Mouse (Mus musculus): ENCODE measurements around the gene Gm11492. TPM values are rescaled to one million over a fixed set of nuclear protein-coding genes. Genes with fewer than 3 reads are reported as not detected.

The Gm11492 gene
- not detected in 2 replicates for polyA plus RNA-seq (2015; fragmentation: Nextera tagmentation; extraction: Ambion mirVana)

DNA sequence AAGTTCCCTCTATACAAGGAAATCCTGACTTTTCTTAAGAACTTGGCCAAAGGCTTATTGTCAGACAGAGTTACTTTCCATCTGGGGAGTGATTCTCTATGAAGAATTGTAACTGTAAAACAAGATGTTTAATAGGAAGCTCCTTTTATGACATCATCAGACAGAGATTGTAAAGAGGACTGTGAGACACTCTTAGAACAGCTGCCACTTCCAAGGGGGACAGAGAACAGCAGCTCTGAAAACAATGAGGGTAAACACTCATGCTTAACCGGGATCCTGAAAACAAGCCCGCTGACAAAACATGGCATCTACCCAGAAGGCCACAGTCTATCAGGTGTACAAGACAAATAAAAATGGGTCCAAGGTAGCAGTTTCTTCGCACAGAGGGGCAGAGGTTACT, at the start of gene Gm11492:
Gene Gm11492 (plus strand): TSS at position 153 of the 400 bp plus-strand sequence.
- no peaks in the 10 kb centered on the region for H3K4me1 ChIP-seq (ENCODE audit: insufficient read depth)
- 56% methylated on average over 3 of the region's 3 CpGs for WGBS (ENCODE audit: insufficient replicate concordance)
- H3K9ac ChIP-seq (replicated peaks) = no peak within 1 kb of the TSS
- no peak for ATAC-seq
- H3K4me2 ChIP-seq (ENCODE audit: low read depth, low read length) = no peak within 1 kb of the TSS
- no peaks in the 10 kb centered on the region for H3K36me3 ChIP-seq (replicated peaks; ENCODE audit: insufficient read depth, low read length)
- no peak within 1 kb of the TSS for H3K27ac ChIP-seq (ENCODE audit: low read depth)
- no peak for DNase-seq
- H3K9me3 ChIP-seq (ENCODE audit: low read length) = no peaks in the 10 kb centered on the region
- no peaks in the 10 kb centered on the region for H3K27me3 ChIP-seq (ENCODE audit: insufficient read depth, low read length)
- no peak within 1 kb of the TSS for H3K4me3 ChIP-seq (ENCODE audit: low read depth, low read length)
- TF ChIP-seq EP300 (IDR thresholded peaks at IDR 0.05; ENCODE audit: low read depth) (no peak), CTCF (IDR thresholded peaks at IDR 0.05; ENCODE audit: low read depth) (no peak)

DNA sequence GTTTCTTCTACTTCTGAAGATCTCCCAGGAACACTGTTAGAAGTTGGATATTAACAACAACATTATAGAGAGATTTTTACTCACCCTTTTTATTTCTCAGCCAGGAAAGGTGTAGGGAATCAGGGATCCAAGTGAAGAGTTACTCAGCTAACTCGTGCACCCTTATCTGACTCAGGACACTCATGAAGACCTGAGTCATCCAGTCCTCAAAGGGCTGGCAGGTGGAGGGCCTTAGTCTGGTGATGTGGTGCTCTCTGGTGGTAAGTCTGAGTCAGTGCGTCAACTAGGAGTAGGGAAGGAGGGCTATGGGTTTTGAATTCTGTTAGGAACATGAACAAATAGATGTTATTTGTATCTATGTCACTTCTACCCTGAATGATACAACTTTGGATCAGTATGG, 47.2 kb upstream of the Gm11492 start:
- no peak overlapping the region for H3K9ac ChIP-seq (replicated peaks)
- TF ChIP-seq EP300 (IDR thresholded peaks at IDR 0.05; ENCODE audit: low read depth) (no peak), CTCF (IDR thresholded peaks at IDR 0.05; ENCODE audit: low read depth) (peak; percentile 85)
- H3K4me3 ChIP-seq (ENCODE audit: low read depth, low read length) = no peak overlapping the region
- no peak overlapping the region for H3K27ac ChIP-seq (ENCODE audit: low read depth)
- DNase-seq = peak; percentile 41
- H3K9me3 ChIP-seq (ENCODE audit: low read length) = no peaks in the 10 kb centered on the region
- H3K36me3 ChIP-seq (replicated peaks; ENCODE audit: insufficient read depth, low read length) = no peaks in the 10 kb centered on the region
- H3K4me1 ChIP-seq (ENCODE audit: insufficient read depth) = no peaks in the 10 kb centered on the region
- H3K4me2 ChIP-seq (ENCODE audit: low read depth, low read length) = no peak overlapping the region
- H3K27me3 ChIP-seq (ENCODE audit: insufficient read depth, low read length) = no peaks in the 10 kb centered on the region
- WGBS (ENCODE audit: insufficient replicate concordance) = 1% methylated on average over 2 of the region's 2 CpGs
- peak; percentile 71 for ATAC-seq

DNA sequence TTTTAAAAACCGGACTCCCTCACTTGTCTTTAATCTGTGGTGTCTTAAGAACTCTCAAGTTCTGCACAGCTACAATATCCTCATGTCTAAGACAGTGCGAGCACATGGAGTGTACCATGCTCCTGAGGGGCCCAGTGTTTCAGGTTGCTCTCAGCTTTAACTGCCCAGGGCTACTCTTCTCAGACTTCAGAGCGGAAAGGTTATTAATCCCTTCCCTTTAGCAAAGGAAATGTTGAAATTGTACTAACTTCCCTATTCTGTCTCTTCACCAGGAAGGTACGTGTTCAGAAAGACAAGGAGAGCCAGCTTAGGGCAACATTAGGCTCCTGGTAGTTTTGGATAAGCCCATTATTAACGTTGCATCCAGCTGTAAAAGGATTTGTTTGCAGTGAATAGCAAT, 43.0 kb upstream of the Gm11492 start:
- TF ChIP-seq EP300 (IDR thresholded peaks at IDR 0.05; ENCODE audit: low read depth) = no peak
- no peak for TF ChIP-seq CTCF (IDR thresholded peaks at IDR 0.05; ENCODE audit: low read depth)
- H3K36me3 ChIP-seq (replicated peaks; ENCODE audit: insufficient read depth, low read length) = no peaks in the 10 kb centered on the region
- H3K9me3 ChIP-seq (ENCODE audit: low read length) = no peaks in the 10 kb centered on the region
- no peak overlapping the region for H3K4me2 ChIP-seq (ENCODE audit: low read depth, low read length)
- no peak for ATAC-seq
- no peaks in the 10 kb centered on the region for H3K4me1 ChIP-seq (ENCODE audit: insufficient read depth)
- DNase-seq = no peak
- H3K9ac ChIP-seq (replicated peaks) = no peak overlapping the region
- 51% methylated on average over 5 of the region's 5 CpGs for WGBS (ENCODE audit: insufficient replicate concordance)
- no peak overlapping the region for H3K4me3 ChIP-seq (ENCODE audit: low read depth, low read length)
- H3K27me3 ChIP-seq (ENCODE audit: insufficient read depth, low read length) = no peaks in the 10 kb centered on the region
- H3K27ac ChIP-seq (ENCODE audit: low read depth) = no peak overlapping the region

DNA sequence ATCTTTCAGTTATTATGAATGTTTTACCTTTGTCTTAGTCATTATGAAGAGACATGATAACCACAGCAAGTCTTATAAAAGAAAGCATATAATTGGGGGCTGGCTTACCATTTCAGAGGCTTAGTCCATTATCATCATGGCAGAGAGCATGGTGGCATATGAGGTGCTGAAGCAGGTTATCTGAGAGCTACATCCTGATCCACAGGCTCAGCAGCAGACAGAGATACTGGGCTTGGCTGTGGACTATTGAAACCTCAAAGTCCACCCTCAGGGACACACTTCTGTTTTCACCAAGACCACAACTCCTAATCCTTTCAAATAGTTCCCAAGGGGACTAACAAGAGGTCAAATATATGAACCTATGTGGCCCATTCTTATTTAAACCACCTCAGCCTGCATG, 42.5 kb upstream of the Gm11492 start:
- Histone ChIP-seq H3K9me3 (ENCODE audit: low read length) (no peaks in the 10 kb centered on the region), H3K4me2 (ENCODE audit: low read depth, low read length) (no peak overlapping the region), H3K4me1 (ENCODE audit: insufficient read depth) (no peaks in the 10 kb centered on the region), H3K27ac (ENCODE audit: low read depth) (no peak overlapping the region), H3K36me3 (replicated peaks; ENCODE audit: insufficient read depth, low read length) (no peaks in the 10 kb centered on the region), H3K4me3 (ENCODE audit: low read depth, low read length) (no peak overlapping the region), H3K27me3 (ENCODE audit: insufficient read depth, low read length) (no peaks in the 10 kb centered on the region), H3K9ac (replicated peaks) (no peak overlapping the region)
- no peak for ATAC-seq
- no peak for DNase-seq
- TF ChIP-seq EP300 (IDR thresholded peaks at IDR 0.05; ENCODE audit: low read depth) (no peak), CTCF (IDR thresholded peaks at IDR 0.05; ENCODE audit: low read depth) (no peak)

DNA sequence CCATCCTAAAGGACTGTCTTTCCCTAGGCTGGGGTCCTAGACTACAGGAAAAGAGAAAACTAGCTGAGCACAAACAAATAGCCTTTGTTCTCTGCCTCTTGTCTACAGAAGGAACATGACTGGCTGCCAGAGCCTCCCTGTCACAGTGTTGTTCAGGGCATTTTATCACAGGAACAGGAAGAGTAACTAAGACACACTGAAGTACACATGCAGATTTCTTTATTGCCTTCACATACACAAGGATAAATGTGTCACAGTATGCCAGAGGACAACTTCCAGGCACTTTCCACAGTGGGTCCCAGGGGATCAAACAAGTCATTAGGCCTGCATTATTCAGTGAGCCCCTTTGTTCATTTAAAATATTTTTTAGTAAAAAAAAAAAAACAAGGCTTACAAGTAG, 41.7 kb upstream of the Gm11492 start:
- Histone ChIP-seq H3K4me3 (ENCODE audit: low read depth, low read length) (no peak overlapping the region), H3K4me2 (ENCODE audit: low read depth, low read length) (no peak overlapping the region), H3K36me3 (replicated peaks; ENCODE audit: insufficient read depth, low read length) (no peaks in the 10 kb centered on the region), H3K4me1 (ENCODE audit: insufficient read depth) (no peaks in the 10 kb centered on the region), H3K9me3 (ENCODE audit: low read length) (no peaks in the 10 kb centered on the region), H3K9ac (replicated peaks) (no peak overlapping the region), H3K27ac (ENCODE audit: low read depth) (no peak overlapping the region), H3K27me3 (ENCODE audit: insufficient read depth, low read length) (no peaks in the 10 kb centered on the region)
- no peak for ATAC-seq
- DNase-seq = no peak
- TF ChIP-seq CTCF (IDR thresholded peaks at IDR 0.05; ENCODE audit: low read depth) (no peak), EP300 (IDR thresholded peaks at IDR 0.05; ENCODE audit: low read depth) (no peak)

DNA sequence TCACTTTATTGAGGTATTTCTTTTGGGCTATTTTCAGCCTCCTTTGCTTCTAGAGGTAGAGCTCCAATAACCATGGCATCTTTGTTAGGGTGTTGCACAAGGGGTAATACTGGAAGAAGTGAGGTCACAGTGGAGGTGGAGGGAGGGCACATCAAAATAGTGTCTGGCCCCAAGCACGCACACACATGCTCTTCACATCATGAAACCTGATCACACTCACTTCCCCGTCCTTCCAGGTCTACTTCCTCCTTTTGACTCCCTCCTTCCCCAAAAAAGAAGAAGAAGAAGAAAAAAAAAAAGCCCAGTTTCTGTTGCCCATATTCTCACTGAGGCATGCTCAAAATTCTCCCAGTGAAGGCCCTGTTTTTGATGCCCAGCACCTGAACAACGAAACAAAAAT, 39.1 kb upstream of the Gm11492 start:
- H3K9ac ChIP-seq (replicated peaks) = no peak overlapping the region
- no peak overlapping the region for H3K27ac ChIP-seq (ENCODE audit: low read depth)
- no peak overlapping the region for H3K4me2 ChIP-seq (ENCODE audit: low read depth, low read length)
- no peak overlapping the region for H3K4me3 ChIP-seq (ENCODE audit: low read depth, low read length)
- H3K4me1 ChIP-seq (ENCODE audit: insufficient read depth) = no peaks in the 10 kb centered on the region
- H3K27me3 ChIP-seq (ENCODE audit: insufficient read depth, low read length) = no peaks in the 10 kb centered on the region
- no peak for ATAC-seq
- WGBS (ENCODE audit: insufficient replicate concordance) = 41% methylated on average over 3 of the region's 3 CpGs
- H3K36me3 ChIP-seq (replicated peaks; ENCODE audit: insufficient read depth, low read length) = no peaks in the 10 kb centered on the region
- no peak for TF ChIP-seq CTCF (IDR thresholded peaks at IDR 0.05; ENCODE audit: low read depth)
- no peak for TF ChIP-seq EP300 (IDR thresholded peaks at IDR 0.05; ENCODE audit: low read depth)
- no peaks in the 10 kb centered on the region for H3K9me3 ChIP-seq (ENCODE audit: low read length)
- no peak for DNase-seq

DNA sequence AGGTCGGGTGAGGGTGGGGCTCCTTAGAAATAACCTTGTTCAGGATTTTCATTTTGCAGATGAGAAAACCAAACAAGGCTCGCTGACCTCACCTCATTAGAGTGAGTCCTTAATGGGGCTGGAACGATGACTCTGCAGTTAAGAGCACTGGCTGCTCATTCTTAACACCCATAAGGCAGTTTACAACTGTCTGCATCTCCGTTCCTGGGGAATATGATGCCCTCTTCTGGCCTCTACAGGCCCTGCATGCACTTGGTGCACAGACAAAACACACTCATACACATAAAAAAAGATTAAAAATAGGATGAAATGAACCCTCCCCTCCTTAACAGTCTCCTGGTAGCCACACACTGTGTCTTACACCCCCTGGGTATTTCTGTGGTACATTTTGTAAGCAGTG, 38.5 kb upstream of the Gm11492 start:
- Histone ChIP-seq H3K9ac (replicated peaks) (no peak overlapping the region), H3K27ac (ENCODE audit: low read depth) (no peak overlapping the region), H3K4me3 (ENCODE audit: low read depth, low read length) (no peak overlapping the region), H3K4me2 (ENCODE audit: low read depth, low read length) (no peak overlapping the region), H3K27me3 (ENCODE audit: insufficient read depth, low read length) (no peaks in the 10 kb centered on the region), H3K4me1 (ENCODE audit: insufficient read depth) (no peaks in the 10 kb centered on the region), H3K36me3 (replicated peaks; ENCODE audit: insufficient read depth, low read length) (no peaks in the 10 kb centered on the region), H3K9me3 (ENCODE audit: low read length) (no peaks in the 10 kb centered on the region)
- 63% methylated on average over 4 of the region's 4 CpGs for WGBS (ENCODE audit: insufficient replicate concordance)
- TF ChIP-seq EP300 (IDR thresholded peaks at IDR 0.05; ENCODE audit: low read depth) = no peak
- TF ChIP-seq CTCF (IDR thresholded peaks at IDR 0.05; ENCODE audit: low read depth) = peak; percentile 45
- no peak for DNase-seq
- ATAC-seq = no peak

All from liver, postnatal 0 days (tissue).